Mouse (Mus musculus) lung, embryonic 16.5 days (tissue): ENCODE results near the gene Gm9972. TPM values are rescaled to one million over a fixed set of nuclear protein-coding genes. Genes with fewer than 3 reads are reported as not detected.

Experiments used
- ATAC-seq: fragments of 200-750 bp; cut with Nextera tagmentation; 2 replicates; pipeline ENCODE4 v1.8.0; 2017; ENCODE audit warnings: low read depth, mild to moderate bottlenecking, moderate library complexity
- H3K27ac ChIP-seq: fragments of 300-500 bp; sonication (generic); 2 replicates; pipeline ENCODE4 v1.5.1; 2014; ENCODE audit warnings: mild to moderate bottlenecking, control low read depth, low read length
- H3K27me3 ChIP-seq: fragments of 300-500 bp; sonication (generic); 2 replicates; pipeline ENCODE4 v1.6.1; 2014; ENCODE audit warnings: low read depth, low read length, mixed read lengths; ENCODE audit not compliant: control insufficient read depth, insufficient read depth
- H3K36me3 ChIP-seq: fragments of 300-500 bp; sonication (generic); 2 replicates; pipeline ENCODE4 v1.6.1; 2014; ENCODE audit warnings: low read length; ENCODE audit not compliant: control insufficient read depth, insufficient read depth
- H3K4me1 ChIP-seq: fragments of 300-500 bp; sonication (generic); replicated peaks from 2 replicates; pipeline ENCODE4 v1.6.1; 2014; ENCODE audit warnings: low read length, mixed read lengths; ENCODE audit not compliant: control insufficient read depth, insufficient read depth
- H3K4me2 ChIP-seq: fragments of 300-500 bp; sonication (generic); 2 replicates; pipeline ENCODE4 v1.6.1; 2014; ENCODE audit warnings: low read depth, low read length, control low read depth
- H3K4me3 ChIP-seq: fragments of 300-500 bp; sonication (generic); 2 replicates; pipeline ENCODE4 v1.5.1; 2014; ENCODE audit warnings: mild to moderate bottlenecking, low read length, control low read depth
- H3K9ac ChIP-seq: fragments of 300-500 bp; sonication (generic); 2 replicates; pipeline ENCODE4 v1.6.1; 2014; ENCODE audit warnings: low read length, control low read depth
- H3K9me3 ChIP-seq: fragments of 300-500 bp; sonication (generic); 2 replicates; pipeline ENCODE4 v1.6.1; 2016; ENCODE audit warnings: low read length; ENCODE audit not compliant: control insufficient read depth
- WGBS: fragments of 180-500 bp; shearing (Covaris S2); extraction: QIAGEN DNeasy Blood & Tissue Kit; methylation state at CpG from one replicate; pipeline ENCODE4 v1.1.7; 2014; 5-methylcytosine and 5-hydroxymethylcytosine counted together
- polyA plus RNA-seq: library from polyadenylated mRNA; unstranded; fragments of >200 nt; fragmentation: Nextera tagmentation; extraction: Ambion mirVana; gene quantifications from 2 replicates; pipeline ENCODE4 v1.2.1, GENCODE M21; 2015

The Gm9972 gene
- polyA plus RNA-seq, 1 experiment from 2014 or later, result not detected

GRCm38 (mm10) chr11:43054972-43055371 lies 19.4 kb downstream of the Gm9972 start:
- Histone ChIP-seq H3K4me1 (no peaks in the 10 kb centered on the region), H3K9ac (no peak overlapping the region), H3K9me3 (no peaks in the 10 kb centered on the region), H3K27me3 (no peaks in the 10 kb centered on the region), H3K36me3 (no peaks in the 10 kb centered on the region), H3K27ac (no peak overlapping the region), H3K4me2 (no peak overlapping the region), H3K4me3 (no peak overlapping the region)
- ATAC-seq, result no peak
- WGBS, result 88% methylated on average over 5 of the region's 5 CpGs

- Histone ChIP-seq H3K4me2 (no peak overlapping the region), H3K4me1 (no peaks in the 10 kb centered on the region), H3K9ac (no peak overlapping the region), H3K4me3 (no peak overlapping the region), H3K27ac (no peak overlapping the region), H3K27me3 (no peaks in the 10 kb centered on the region), H3K9me3 (no peaks in the 10 kb centered on the region), H3K36me3 (no peaks in the 10 kb centered on the region)
- ATAC-seq, result no peak
- WGBS, result 31% methylated on average over 5 of the region's 5 CpGs
These were observed 24.0 kb downstream of the Gm9972 start for GRCm38 (mm10) chr11:43059437-43059970.

DNA sequence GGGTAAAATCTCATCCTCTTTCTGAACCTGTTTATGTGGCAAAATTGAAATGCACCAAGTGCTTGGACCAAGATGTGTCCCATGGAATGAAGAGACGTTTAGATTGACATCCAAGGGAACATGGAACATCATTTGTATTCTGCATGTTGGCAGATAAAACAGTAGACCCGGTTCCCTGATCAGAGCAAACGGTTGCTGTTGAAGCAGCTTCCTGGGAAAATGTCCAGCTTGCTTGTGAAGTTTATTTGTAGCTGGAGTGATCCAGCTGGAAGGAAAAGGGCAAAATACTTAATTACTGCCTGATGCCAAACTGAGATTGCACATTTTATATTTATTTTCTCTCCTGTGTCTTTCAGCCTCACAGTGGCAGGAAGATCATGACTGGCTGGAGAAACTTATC lies 26.7 kb downstream of the Gm9972 start:
- Histone ChIP-seq H3K36me3 (no peaks in the 10 kb centered on the region), H3K9ac (no peak overlapping the region), H3K27me3 (no peaks in the 10 kb centered on the region), H3K27ac (no peak overlapping the region), H3K9me3 (no peaks in the 10 kb centered on the region), H3K4me1 (no peaks in the 10 kb centered on the region), H3K4me2 (no peak overlapping the region), H3K4me3 (no peak overlapping the region)
- WGBS, result 37% methylated on average over 3 of the region's 3 CpGs
- ATAC-seq, result no peak

DNA sequence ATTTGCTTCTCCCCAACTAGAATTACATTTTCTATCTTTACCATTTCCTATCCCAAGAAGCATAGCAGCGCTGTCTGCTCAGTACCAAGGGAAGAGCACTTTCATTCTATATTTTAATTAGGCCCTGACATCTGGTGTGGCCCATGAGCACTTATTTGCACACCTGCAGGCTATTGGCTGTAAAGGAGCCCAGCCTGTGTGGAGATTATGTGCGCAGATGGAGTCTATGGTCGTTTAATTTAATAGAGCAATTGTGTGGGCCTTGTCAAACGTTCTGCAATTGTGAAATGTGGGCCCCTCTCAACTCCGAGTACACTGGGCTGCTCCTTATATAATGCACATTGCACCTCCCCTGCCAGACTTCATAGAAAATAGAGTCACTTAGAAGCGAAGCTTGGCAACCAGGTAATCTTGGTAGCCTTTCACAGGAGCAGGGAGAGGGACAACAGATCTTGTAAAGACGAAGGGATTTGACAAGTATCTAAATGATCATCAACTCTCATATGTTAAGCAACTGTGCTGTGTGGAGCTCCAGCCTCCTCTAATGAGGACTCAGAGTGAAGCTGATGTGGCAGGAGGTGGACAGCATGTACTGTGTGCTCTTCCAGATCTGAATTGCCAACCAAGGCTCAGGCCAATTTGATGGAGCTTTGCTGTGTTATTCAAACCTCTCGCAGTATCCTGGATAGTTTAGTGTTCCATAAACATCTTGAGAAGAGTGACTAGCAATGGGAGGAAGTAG lies 50.9 kb downstream of the Gm9972 start:
- Histone ChIP-seq H3K9ac (no peak overlapping the region), H3K4me1 (no peaks in the 10 kb centered on the region), H3K4me2 (no peak overlapping the region), H3K27me3 (no peaks in the 10 kb centered on the region), H3K9me3 (no peaks in the 10 kb centered on the region), H3K4me3 (no peak overlapping the region), H3K36me3 (no peaks in the 10 kb centered on the region), H3K27ac (no peak overlapping the region)
- 66% methylated on average over 8 of the region's 8 CpGs for WGBS
- no peak for ATAC-seq

Other genes starting within 250 kb of the Gm9972 start
- 0.28 TPM in 2 replicates for gene Atp10b, start 114.1 kb downstream of the Gm9972 start, polyA plus RNA-seq